Mouse (Mus musculus) G1E (cell line): Measurements from ENCODE around the gene Mef2a.

Source experiments
- CTCF ChIP-seq: IDR thresholded peaks from 2 replicates; pipeline ENCODE4 v1.5.1; 2012; ENCODE audit warnings: low read depth, low read length, inconsistent platforms, mixed read lengths
- TAL1 ChIP-seq: conservative IDR thresholded peaks from 2 replicates; pipeline ENCODE4 v1.6.1; 2012; ENCODE audit warnings: low read depth, low read length, inconsistent platforms, mixed read lengths

- TF ChIP-seq CTCF (no peak), TAL1 (no peak)
These were observed 40.0 kb upstream of the Mef2a start for GRCm38 (mm10) chr7:67412686-67413085.
